Mouse (Mus musculus) right cerebral cortex, postnatal 14 days (tissue): Measurements from ENCODE around the gene Pafah1b2.

Experiments
- DNase-seq: peaks from one replicate; pipeline ENCODE4 v3.0.0; 2022

Gene Pafah1b2

DNA sequence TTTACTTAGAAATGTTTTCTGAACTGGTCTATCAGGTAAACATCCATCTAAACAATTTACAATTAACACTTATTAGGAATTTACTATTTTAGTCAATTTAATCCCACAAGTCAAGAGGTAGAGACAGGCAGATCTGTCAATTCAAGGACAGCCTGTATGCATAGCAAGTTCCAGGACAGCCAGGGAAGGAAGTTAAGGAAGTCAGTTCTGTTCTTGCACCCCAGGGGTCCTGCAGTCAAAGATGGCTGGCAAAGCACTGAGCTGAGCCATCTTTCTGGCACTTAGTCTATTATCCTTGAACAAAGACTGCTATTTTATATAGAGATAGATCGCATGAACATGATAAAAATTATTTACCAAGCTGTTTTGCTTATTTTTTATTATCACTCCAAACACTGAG lies 31.9 kb downstream of the Pafah1b2 start:
- no peak for DNase-seq

- DNase-seq = no peak
Observed at GRCm38 (mm10) chr9:45979778-45980177, 32.7 kb downstream of the Pafah1b2 start.

GRCm38 (mm10) chr9:45976884-45977283 lies 35.6 kb downstream of the Pafah1b2 start:
- no peak for DNase-seq

- DNase-seq = no peak
Observed at GRCm38 (mm10) chr9:45963577-45963976, 48.9 kb downstream of the Pafah1b2 start.

GRCm38 (mm10) chr9:45961855-45962254 lies 50.6 kb downstream of the Pafah1b2 start:
- no peak for DNase-seq

GRCm38 (mm10) chr9:45959661-45960060 lies 52.8 kb downstream of the Pafah1b2 start:
- no peak for DNase-seq

- DNase-seq = no peak
Observed at GRCm38 (mm10) chr9:45958851-45959250, 53.6 kb downstream of the Pafah1b2 start.

DNA sequence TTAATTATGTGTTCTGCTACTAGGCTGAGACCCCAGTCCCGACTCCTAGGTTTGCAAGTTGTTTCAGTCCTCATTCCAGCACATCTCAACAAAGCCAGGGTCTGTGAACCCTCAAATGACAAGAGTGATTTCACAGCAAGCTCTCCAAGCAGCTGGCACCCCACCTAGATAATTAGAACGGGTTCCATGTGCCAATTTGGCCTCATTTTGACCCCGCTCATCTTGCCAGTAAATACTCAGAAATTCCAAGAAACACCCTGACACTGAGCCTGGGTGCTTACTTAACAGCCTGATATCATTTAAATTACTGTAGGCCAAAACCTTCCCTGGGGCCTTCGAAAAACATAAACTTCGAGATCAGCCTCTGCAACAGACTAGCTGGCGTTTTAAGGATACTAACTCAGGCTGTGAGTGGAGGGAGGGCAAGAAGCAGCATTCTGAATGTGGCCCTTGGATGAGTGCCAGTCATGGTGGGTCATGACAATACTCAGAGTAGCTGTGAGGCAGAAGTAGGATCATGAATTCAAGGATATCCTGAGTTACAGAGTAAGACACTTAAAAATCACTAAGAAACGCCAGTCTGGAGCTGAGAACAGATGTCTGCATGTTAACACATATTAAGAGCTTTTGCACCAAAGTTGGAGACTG lies 54.3 kb downstream of the Pafah1b2 start:
- DNase-seq = no peak

GRCm38 (mm10) chr9:45955107-45955963 lies 57.2 kb downstream of the Pafah1b2 start, which contains the start of gene Sidt2:
Gene Sidt2 (minus strand): TSS chr9:45955258.
- peak; percentile 88 for DNase-seq

DNA sequence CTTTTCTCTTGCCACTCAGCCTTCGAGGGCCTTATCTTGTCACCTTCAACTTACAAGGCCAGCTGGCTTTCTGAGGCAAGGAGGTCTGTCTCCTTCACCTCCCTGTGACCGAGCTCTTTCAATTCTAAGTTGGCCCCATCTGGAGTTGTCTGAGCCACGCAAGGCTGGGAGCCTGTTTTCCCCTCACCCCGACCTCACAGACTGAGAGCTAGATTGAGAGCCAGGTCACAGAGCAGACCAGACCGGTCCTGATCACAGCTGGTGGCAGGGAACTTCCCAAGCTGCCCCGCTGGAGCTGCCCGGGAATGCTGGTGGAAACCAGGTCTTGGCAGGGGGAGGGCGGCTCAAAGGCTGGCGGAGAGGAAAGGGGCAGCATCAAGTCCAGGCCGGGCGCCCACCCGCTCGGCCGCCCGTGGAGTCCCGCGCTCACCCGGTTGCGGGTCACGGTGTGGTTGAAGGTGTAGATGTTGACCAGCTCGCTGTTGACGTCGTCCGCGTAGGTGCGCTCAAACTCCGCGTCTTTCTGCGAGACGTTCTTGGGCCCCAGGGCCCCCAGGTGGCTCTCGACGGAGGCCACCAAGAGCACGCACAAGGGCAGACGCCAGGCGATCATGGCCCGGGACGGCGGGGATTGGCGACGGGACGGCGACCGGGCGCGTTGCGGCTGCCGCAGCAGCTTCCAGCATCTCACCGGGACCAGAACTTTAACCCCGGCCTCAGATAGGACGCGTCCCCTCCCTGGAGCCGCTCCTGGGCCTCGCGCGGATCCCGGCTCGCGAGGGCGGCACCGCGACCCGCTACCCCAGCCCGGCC lies 58.0 kb downstream of the Pafah1b2 start:
- peak; percentile 45 for DNase-seq

GRCm38 (mm10) chr9:45953511-45954293 lies 58.8 kb downstream of the Pafah1b2 start:
- DNase-seq = no peak

DNA sequence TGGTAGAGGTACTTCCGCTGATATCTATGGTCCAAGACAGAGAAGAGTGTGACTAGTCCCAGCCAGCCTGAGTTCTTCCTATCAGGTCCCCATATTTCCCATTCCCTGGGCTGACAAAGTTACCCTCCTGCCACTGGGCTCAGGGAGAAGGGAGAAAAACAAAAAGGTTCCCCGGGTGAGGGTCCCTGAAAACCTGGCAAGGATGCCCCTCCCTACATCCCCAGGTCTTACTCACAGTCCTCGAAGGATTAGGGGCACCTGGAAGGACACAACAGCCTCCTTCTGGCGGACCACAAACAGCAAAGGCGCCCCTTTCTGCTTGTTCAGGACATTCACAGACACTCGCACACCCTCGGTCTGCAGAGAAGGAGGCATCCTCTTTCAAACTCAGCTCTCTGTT lies 59.6 kb downstream of the Pafah1b2 start:
- no peak for DNase-seq

- no peak for DNase-seq
Observed at GRCm38 (mm10) chr9:45952057-45952456, 60.4 kb downstream of the Pafah1b2 start.

DNA sequence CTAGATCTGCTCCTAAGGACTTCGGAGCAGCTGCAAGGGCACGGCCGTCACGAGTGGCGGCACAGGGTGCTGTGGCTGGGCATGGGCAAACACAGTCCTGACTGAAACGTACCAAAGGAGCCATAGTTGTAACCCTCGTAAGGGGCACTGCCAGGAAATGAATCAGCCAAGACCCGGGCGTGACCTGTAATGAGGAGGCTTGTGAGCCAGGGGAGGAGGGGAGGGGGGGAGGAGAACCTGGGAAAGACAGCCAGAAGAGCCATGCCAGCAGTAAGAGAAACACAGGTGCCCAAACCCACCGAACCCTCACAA lies 65.7 kb downstream of the Pafah1b2 start:
- DNase-seq = no peak

GRCm38 (mm10) chr9:45946182-45946871 lies 66.2 kb downstream of the Pafah1b2 start:
- DNase-seq = no peak

GRCm38 (mm10) chr9:45945721-45946120 lies 66.8 kb downstream of the Pafah1b2 start:
- no peak for DNase-seq

DNA sequence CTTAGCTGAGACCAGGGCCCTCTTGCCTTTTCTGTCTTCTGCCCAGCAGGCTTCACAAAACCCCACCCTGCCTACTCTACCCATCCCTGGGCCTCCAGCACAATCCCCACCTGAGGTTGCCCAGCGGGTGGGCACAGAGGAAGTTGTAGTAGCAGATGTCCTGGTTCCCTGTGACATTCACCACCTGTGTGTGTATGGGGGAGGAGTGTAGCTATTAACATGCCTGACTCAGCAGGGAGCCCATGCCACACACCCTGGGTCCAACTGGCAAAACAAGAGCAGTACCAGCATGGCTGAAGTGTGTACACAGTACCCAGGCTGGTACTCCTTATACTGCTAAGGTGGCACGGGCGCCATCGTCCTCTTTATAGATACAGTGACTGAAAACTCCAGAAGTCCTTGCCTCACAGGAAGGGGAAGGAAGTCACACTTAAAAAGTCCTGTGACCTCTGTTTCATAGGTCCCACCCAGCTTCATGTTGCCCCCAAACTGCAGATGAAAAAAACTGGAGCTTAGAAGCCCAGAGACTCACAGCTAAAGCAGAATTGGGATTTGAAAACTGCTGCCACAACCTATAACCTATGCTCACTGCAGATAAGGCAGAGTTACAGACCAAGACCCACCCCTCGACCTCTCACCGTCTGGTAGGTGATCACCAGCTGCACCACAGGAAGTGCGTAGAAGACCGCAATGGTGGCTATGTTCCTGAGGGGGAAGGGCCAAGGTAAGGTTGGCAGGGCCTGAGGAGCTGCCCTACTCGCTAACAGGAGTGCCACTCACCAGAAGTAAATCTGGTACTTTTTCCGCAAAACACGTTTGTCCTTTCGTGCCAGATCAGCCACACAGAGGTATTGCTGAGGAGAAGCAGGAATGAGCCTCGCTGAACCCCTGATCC lies 67.7 kb downstream of the Pafah1b2 start:
- no peak for DNase-seq

GRCm38 (mm10) chr9:45943628-45944505 lies 68.6 kb downstream of the Pafah1b2 start:
- DNase-seq = no peak

GRCm38 (mm10) chr9:45942916-45943315 lies 69.6 kb downstream of the Pafah1b2 start:
- DNase-seq = no peak

DNA sequence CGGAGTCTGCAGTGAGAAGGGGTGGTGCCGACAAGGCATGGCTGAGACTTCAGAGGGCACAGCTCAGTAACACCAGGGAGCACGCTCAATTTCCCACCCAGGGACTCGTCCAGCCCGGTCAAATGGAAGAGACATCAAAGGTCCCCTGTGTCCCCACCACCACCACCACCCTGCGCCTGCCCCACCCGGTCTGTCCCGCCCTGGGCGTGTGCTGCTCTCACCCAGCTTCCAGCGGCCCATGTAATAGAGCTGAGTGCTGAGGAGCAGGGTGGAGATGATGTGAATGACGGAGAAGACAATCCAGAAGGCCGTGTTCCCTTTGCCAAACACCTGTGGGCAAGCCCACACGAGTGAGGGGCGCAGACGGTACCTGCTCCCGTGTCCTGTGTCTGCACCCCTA lies 70.0 kb downstream of the Pafah1b2 start:
- no peak for DNase-seq
